Mouse (Mus musculus): ENCODE measurements around the gene Ccdc69.
A peak's percentile ranks its signal among the peaks of the same experiment; 100 is the strongest.

Ccdc69 gene

GRCm38 (mm10) chr11:55033040-55033660 lies 44.8 kb downstream of the Ccdc69 start, which contains the start of gene Anxa6:
Gene Anxa6 (minus strand): TSS chr11:55033445.
- DNase-seq, result peak; percentile 74

- no peak for DNase-seq
Measured at GRCm38 (mm10) chr11:55032286-55032685, 45.6 kb downstream of the Ccdc69 start.

GRCm38 (mm10) chr11:55031991-55032280 lies 46.0 kb downstream of the Ccdc69 start:
- no peak for DNase-seq

GRCm38 (mm10) chr11:55031211-55031990 lies 46.5 kb downstream of the Ccdc69 start:
- no peak for DNase-seq

GRCm38 (mm10) chr11:55028509-55028908 lies 49.4 kb downstream of the Ccdc69 start:
- DNase-seq, result no peak

- no peak for DNase-seq
Measured at GRCm38 (mm10) chr11:55027204-55027855, 50.6 kb downstream of the Ccdc69 start.

GRCm38 (mm10) chr11:55025896-55026295 lies 52.0 kb downstream of the Ccdc69 start:
- no peak for DNase-seq

GRCm38 (mm10) chr11:55023583-55023982 lies 54.3 kb downstream of the Ccdc69 start:
- DNase-seq, result no peak

- DNase-seq, result peak; percentile 92
Measured at GRCm38 (mm10) chr11:55023049-55023564, 54.8 kb downstream of the Ccdc69 start.

GRCm38 (mm10) chr11:55022508-55022907 lies 55.4 kb downstream of the Ccdc69 start:
- no peak for DNase-seq

- DNase-seq, result no peak
Measured at GRCm38 (mm10) chr11:55021859-55022258, 56.1 kb downstream of the Ccdc69 start.

GRCm38 (mm10) chr11:55021458-55021857 lies 56.5 kb downstream of the Ccdc69 start:
- DNase-seq, result no peak

- no peak for DNase-seq
Measured at GRCm38 (mm10) chr11:55019711-55020110, 58.2 kb downstream of the Ccdc69 start.

- DNase-seq, result no peak
Measured at GRCm38 (mm10) chr11:55018034-55018433, 59.9 kb downstream of the Ccdc69 start.

GRCm38 (mm10) chr11:55017201-55017600 lies 60.7 kb downstream of the Ccdc69 start:
- DNase-seq, result no peak

- DNase-seq, result no peak
Measured at GRCm38 (mm10) chr11:55016758-55017157, 61.2 kb downstream of the Ccdc69 start.

GRCm38 (mm10) chr11:55015831-55016241 lies 62.1 kb downstream of the Ccdc69 start:
- DNase-seq, result peak; percentile 43

- DNase-seq, result no peak
Measured at GRCm38 (mm10) chr11:55015264-55015663, 62.7 kb downstream of the Ccdc69 start.

- DNase-seq, result no peak
Measured at GRCm38 (mm10) chr11:55013802-55014201, 64.1 kb downstream of the Ccdc69 start.

- no peak for DNase-seq
Measured at GRCm38 (mm10) chr11:55012551-55013521, 65.1 kb downstream of the Ccdc69 start.

- DNase-seq, result no peak
Measured at GRCm38 (mm10) chr11:55011440-55011839, 66.5 kb downstream of the Ccdc69 start.

GRCm38 (mm10) chr11:55008230-55008629 lies 69.7 kb downstream of the Ccdc69 start:
- DNase-seq, result no peak

- DNase-seq, result no peak
Measured at GRCm38 (mm10) chr11:55005684-55006083, 72.2 kb downstream of the Ccdc69 start.

Measured in retina, postnatal 1 day (tissue).